Mouse (Mus musculus) neural tube, embryonic 12.5 days (tissue): ENCODE results near the gene Eif4g3. TPM values are rescaled to one million over a fixed set of nuclear protein-coding genes. Genes with fewer than 3 reads are reported as not detected.
"Not testable (repeated sequence)": the region's sequence is repeated elsewhere in the genome, so short reads cannot be mapped to it uniquely, and the experiment has no call there.

ENCODE experiments used
- ATAC-seq: fragments of 200-750 bp; cut with Nextera tagmentation; 2 replicates; pipeline ENCODE4 v1.8.0; 2017; ENCODE audit warnings: low read depth, mild to moderate bottlenecking, moderate TSS enrichment, moderate library complexity; ENCODE audit not compliant: low FRiP score
- H3K27ac ChIP-seq: fragments of 300-500 bp; sonication (generic); 2 replicates; pipeline ENCODE4 v1.5.1; 2016
- H3K27me3 ChIP-seq: fragments of 300-500 bp; sonication (generic); replicated peaks from 2 replicates; pipeline ENCODE4 v1.6.1; 2016; ENCODE audit warnings: mild to moderate bottlenecking
- H3K36me3 ChIP-seq: fragments of 300-500 bp; sonication (generic); 2 replicates; pipeline ENCODE4 v1.6.1; 2016; ENCODE audit warnings: mild to moderate bottlenecking
- H3K4me1 ChIP-seq: fragments of 300-500 bp; sonication (generic); 2 replicates; pipeline ENCODE4 v1.6.1; 2016
- H3K4me2 ChIP-seq: fragments of 300-500 bp; sonication (generic); replicated peaks from 2 replicates; pipeline ENCODE4 v1.6.1; 2016; ENCODE audit warnings: mild to moderate bottlenecking
- H3K4me3 ChIP-seq: fragments of 300-500 bp; sonication (generic); 2 replicates; pipeline ENCODE4 v1.5.1; 2016
- H3K9ac ChIP-seq: fragments of 300-500 bp; sonication (generic); 2 replicates; pipeline ENCODE4 v1.6.1; 2016; ENCODE audit warnings: mild to moderate bottlenecking
- H3K9me3 ChIP-seq: fragments of 300-500 bp; sonication (generic); 2 replicates; pipeline ENCODE4 v1.6.1; 2016; ENCODE audit warnings: mild to moderate bottlenecking
- WGBS: fragments of 180-500 bp; shearing (Covaris S2); methylation state at CpG from one replicate; pipeline ENCODE4 v1.1.7; 2016; 5-methylcytosine and 5-hydroxymethylcytosine counted together
- polyA plus RNA-seq: library from polyadenylated mRNA; unstranded; fragments of >200 nt; fragmentation: Nextera tagmentation; extraction: Ambion mirVana; gene quantifications from 2 replicates; pipeline ENCODE4 v1.2.1, GENCODE M21; 2016

The Eif4g3 gene
- polyA plus RNA-seq, 1 experiment from 2014 or later, result 60.4 TPM

DNA sequence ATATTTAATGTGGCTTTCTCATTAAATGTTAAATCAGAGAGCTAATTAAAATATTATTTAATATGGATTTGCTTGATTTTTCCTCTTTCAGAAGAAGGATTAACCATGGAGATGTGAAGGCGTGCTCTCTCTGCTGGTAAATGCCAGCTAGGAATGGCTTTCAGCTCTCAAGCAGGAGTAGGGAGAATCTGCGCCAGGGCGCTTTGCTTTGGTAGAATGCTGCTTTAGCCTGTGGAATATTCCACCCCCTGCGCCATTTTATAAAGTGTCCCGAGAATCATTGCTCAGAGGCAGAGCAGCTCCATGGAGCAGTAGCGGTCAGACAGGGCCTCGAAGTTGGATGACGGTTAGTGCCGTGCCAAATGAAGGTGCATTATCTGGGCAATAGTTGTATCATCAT lies 58.7 kb downstream of the Eif4g3 start:
- no peak for ATAC-seq
- Histone ChIP-seq H3K36me3 (peaks cover 11% of the 10 kb centered on the region), H3K4me1 (no peaks in the 10 kb centered on the region), H3K9me3 (no peaks in the 10 kb centered on the region), H3K4me3 (no peak overlapping the region), H3K27ac (no peak overlapping the region), H3K9ac (no peak overlapping the region), H3K27me3 (no peaks in the 10 kb centered on the region), H3K4me2 (no peak overlapping the region)
- 96% methylated on average over 9 of the region's 9 CpGs for WGBS

DNA sequence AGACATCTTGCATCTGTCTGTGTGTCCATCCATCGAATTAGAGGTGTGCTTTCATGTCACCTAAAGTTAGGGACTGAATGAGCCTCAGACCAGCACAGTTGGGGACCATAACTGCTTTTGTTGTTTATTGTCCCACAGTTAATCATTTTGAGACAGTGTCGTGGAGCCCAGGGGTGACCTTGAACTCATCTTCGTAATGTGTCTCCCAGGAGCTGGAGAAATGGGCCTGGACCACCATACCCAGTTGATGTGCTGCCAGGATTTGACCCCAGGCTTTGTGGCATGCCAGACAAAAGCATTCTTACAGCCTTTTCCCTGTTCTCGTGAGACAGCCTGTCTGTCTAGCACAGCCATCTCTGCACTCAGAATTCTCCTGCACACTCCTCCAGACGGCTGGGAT lies 63.8 kb downstream of the Eif4g3 start:
- Histone ChIP-seq H3K27ac (no peak overlapping the region), H3K4me3 (no peak overlapping the region), H3K9ac (no peak overlapping the region), H3K4me1 (no peaks in the 10 kb centered on the region), H3K4me2 (no peak overlapping the region), H3K27me3 (no peaks in the 10 kb centered on the region), H3K36me3 (peaks cover 17% of the 10 kb centered on the region), H3K9me3 (no peaks in the 10 kb centered on the region)
- no peak for ATAC-seq
- 61% methylated on average over 5 of the region's 5 CpGs for WGBS

DNA sequence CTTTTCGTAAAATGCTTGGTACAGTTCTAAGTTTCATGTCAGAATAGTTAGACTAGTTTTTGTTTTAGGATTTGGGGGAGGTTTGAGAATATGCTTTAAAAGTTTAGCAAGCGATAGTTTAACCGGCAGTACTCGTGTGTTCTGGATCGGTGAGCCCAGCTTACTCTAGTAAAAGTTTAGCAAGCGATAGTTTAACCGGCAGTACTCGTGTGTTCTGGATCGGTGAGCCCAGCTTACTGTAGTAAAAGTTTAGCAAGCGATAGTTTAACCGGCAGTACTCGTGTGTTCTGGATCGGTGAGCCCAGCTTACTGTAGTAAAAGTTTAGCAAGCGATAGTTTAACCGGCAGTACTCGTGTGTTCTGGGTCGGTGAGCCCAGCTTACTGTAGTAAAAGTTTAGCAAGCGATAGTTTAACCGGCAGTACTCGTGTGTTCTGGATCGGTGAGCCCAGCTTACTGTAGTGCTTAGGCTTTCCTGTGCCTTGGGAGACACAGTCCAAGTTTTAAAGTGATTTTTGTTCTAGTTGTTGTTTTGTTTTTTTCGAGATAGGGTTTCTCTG lies 64.5 kb downstream of the Eif4g3 start:
- H3K36me3 ChIP-seq, result peaks cover 20% of the 10 kb centered on the region
- not testable (repeated sequence) for H3K27me3 ChIP-seq, H3K27ac ChIP-seq, H3K9ac ChIP-seq, ATAC-seq, H3K4me3 ChIP-seq, H3K4me1 ChIP-seq, H3K4me2 ChIP-seq, H3K9me3 ChIP-seq
- WGBS, result 96% methylated on average over 22 of the region's 22 CpGs

DNA sequence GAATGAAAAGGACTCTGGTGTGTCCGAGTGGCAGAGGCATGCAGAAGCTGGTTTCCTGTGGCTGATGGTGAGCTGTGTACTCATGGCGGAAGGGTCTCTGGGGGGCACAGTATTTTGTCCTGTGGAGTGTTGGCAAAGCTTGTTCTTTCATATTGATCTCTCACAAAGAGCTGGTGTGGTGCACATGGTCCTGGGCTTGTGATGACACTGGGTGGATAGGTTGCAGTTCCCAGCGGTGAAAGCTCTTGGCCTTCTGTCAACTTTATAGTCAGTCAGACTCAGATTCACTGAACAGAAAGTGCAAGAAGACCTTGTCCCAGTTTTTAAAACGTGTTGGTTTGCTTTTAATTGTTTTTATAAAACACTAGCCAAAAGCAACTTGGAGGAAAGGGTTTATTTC lies 68.3 kb downstream of the Eif4g3 start:
- ATAC-seq, result no peak
- WGBS, result 93% methylated on average over 4 of the region's 4 CpGs
- Histone ChIP-seq H3K4me2 (no peak overlapping the region), H3K27ac (no peak overlapping the region), H3K27me3 (no peaks in the 10 kb centered on the region), H3K4me3 (no peak overlapping the region), H3K4me1 (no peaks in the 10 kb centered on the region; the same call in 1 of the 2 replicates), H3K9me3 (no peaks in the 10 kb centered on the region), H3K36me3 (peaks cover 14% of the 10 kb centered on the region), H3K9ac (no peak overlapping the region)

GRCm38 (mm10) chr4:138063372-138064265 lies 70.8 kb downstream of the Eif4g3 start:
- Histone ChIP-seq H3K4me3 (no peak overlapping the region), H3K36me3 (peaks cover 24% of the 10 kb centered on the region), H3K9me3 (no peaks in the 10 kb centered on the region), H3K4me1 (no peaks in the 10 kb centered on the region; the same call in 1 of the 2 replicates), H3K27me3 (no peaks in the 10 kb centered on the region), H3K27ac (no peak overlapping the region), H3K4me2 (no peak overlapping the region), H3K9ac (no peak overlapping the region)
- WGBS, result 77% methylated on average over 7 of the region's 7 CpGs
- no peak for ATAC-seq

DNA sequence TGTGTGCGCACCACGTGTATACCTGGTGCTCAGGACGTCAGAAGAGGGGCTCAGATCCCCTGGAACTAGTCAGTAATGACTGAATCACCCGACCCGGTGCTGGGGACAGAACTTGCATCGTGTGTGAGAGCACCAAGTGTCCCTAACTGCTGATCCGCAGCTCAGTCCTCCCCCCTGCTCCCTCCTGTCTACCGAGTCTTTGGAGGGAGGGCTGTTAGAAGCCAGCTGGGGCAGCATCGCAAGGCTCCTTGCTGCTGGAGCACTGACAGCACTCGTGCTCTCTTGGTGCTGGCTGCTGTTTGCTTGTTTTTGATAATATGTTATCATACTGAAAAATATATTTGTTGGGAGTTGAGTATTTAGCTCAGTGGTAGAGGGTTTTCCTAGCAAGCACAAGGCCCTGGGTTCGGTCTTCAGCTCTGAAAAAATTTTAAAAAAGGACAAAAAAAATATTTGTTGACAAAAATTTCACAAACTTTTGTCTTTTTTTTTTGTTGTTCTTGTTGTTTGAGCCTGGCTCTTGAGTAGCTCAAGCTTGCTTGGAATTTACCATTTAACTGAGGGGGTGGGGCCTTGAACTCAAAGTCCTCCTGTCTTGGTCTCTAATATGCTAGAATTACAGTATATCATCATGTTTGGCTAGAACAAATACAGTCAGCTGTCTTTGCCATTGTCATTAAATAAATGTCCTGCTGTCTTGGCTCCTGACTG lies 72.2 kb downstream of the Eif4g3 start:
- no peaks in the 10 kb centered on the region for H3K9me3 ChIP-seq
- H3K27me3 ChIP-seq, result no peaks in the 10 kb centered on the region
- no peak overlapping the region for H3K9ac ChIP-seq
- no peak overlapping the region for H3K27ac ChIP-seq
- H3K4me3 ChIP-seq, result no peak overlapping the region
- 87% methylated on average over 11 of the region's 11 CpGs for WGBS
- no peak for ATAC-seq
- no peak overlapping the region for H3K4me2 ChIP-seq
- no peaks in the 10 kb centered on the region; the same call in 1 of the 2 replicates for H3K4me1 ChIP-seq
- H3K36me3 ChIP-seq, result peaks cover 30% of the 10 kb centered on the region

GRCm38 (mm10) chr4:138065593-138066169 lies 72.9 kb downstream of the Eif4g3 start:
- 87% methylated on average over 4 of the region's 4 CpGs for WGBS
- Histone ChIP-seq H3K4me2 (no peak overlapping the region), H3K27me3 (no peaks in the 10 kb centered on the region), H3K9ac (no peak overlapping the region), H3K9me3 (no peaks in the 10 kb centered on the region), H3K36me3 (peaks cover 36% of the 10 kb centered on the region), H3K4me3 (no peak overlapping the region), H3K4me1 (no peaks in the 10 kb centered on the region; the same call in 1 of the 2 replicates), H3K27ac (no peak overlapping the region)
- no peak for ATAC-seq

- WGBS, result 91% methylated on average over 7 of the region's 7 CpGs
These were observed 73.6 kb downstream of the Eif4g3 start for GRCm38 (mm10) chr4:138066421-138066820.

DNA sequence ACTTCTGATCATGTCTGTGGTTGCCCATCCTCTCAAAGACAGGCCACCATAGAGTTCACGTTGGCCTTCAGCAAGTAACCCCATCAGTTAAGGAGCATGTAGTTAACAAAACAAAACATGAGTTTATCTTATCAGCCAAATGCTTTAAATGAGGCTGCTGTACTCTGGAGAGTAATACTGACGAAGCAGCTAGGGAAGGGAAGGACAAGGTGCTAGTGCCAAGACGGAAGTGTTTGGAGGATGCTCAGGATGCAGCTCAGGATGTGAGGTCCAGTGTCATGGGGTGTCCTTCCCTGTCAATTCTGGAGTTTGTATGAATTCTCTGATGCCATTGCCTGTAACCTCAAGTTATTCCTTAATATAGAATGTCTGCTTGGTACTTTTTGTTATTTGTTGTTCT lies 75.0 kb downstream of the Eif4g3 start:
- no peak for ATAC-seq
- Histone ChIP-seq H3K27me3 (no peaks in the 10 kb centered on the region), H3K36me3 (peaks cover 35% of the 10 kb centered on the region), H3K27ac (no peak overlapping the region), H3K9ac (no peak overlapping the region), H3K4me2 (no peak overlapping the region), H3K4me3 (no peak overlapping the region), H3K9me3 (no peaks in the 10 kb centered on the region), H3K4me1 (no peaks in the 10 kb centered on the region; the same call in 1 of the 2 replicates)
- 88% methylated on average over 3 of the region's 3 CpGs for WGBS

More at GRCm38 (mm10) chr4:138066421-138066820, 73.6 kb downstream of the Eif4g3 start:
- H3K9ac ChIP-seq, result no peak overlapping the region
- ATAC-seq, result no peak
- no peaks in the 10 kb centered on the region for H3K9me3 ChIP-seq
- H3K4me1 ChIP-seq, result no peaks in the 10 kb centered on the region; the same call in 1 of the 2 replicates
- H3K36me3 ChIP-seq, result peaks cover 38% of the 10 kb centered on the region
- no peak overlapping the region for H3K4me2 ChIP-seq
- H3K27me3 ChIP-seq, result no peaks in the 10 kb centered on the region
- H3K27ac ChIP-seq, result no peak overlapping the region
- no peak overlapping the region for H3K4me3 ChIP-seq

- no peak overlapping the region for H3K9ac ChIP-seq
- H3K27me3 ChIP-seq, result no peaks in the 10 kb centered on the region
- ATAC-seq, result no peak
- H3K27ac ChIP-seq, result no peak overlapping the region
- H3K9me3 ChIP-seq, result no peaks in the 10 kb centered on the region
- H3K4me1 ChIP-seq, result no peaks in the 10 kb centered on the region; the same call in 1 of the 2 replicates
- H3K36me3 ChIP-seq, result peaks cover 35% of the 10 kb centered on the region
- 90% methylated on average over 2 of the region's 2 CpGs for WGBS
- no peak overlapping the region for H3K4me3 ChIP-seq
- H3K4me2 ChIP-seq, result no peak overlapping the region
These were observed 75.8 kb downstream of the Eif4g3 start for GRCm38 (mm10) chr4:138068598-138068997.

- peaks cover 35% of the 10 kb centered on the region for H3K36me3 ChIP-seq
- ATAC-seq, result no peak
- 94% methylated on average over 4 of the region's 4 CpGs for WGBS
These were observed 76.5 kb downstream of the Eif4g3 start for GRCm38 (mm10) chr4:138069371-138069770.

DNA sequence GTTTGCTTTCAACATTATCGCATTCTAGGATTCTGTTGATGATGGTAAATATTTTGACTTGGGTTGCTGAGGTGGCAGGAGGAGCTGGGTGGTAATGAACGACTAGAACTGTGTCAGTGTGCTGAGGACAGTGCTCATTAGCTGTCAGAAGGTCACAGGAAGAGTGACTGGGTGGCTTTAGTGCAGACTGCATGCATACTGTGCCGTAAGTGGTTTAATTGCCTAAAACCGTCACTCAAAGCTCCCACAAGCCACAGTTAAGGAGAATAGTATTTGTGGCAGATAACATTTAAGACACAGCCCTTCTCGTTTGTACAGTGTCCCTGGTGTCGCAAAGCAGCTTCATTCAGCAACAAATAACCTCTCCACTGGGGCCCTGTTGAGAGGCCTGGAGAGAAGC lies 78.7 kb downstream of the Eif4g3 start:
- no peaks in the 10 kb centered on the region for H3K27me3 ChIP-seq
- 63% methylated on average over 6 of the region's 6 CpGs for WGBS
- peaks cover 30% of the 10 kb centered on the region for H3K36me3 ChIP-seq
- ATAC-seq, result no peak
- H3K9me3 ChIP-seq, result no peaks in the 10 kb centered on the region
- no peak overlapping the region for H3K4me3 ChIP-seq
- no peak overlapping the region for H3K9ac ChIP-seq
- no peak overlapping the region for H3K4me2 ChIP-seq
- no peaks in the 10 kb centered on the region for H3K4me1 ChIP-seq
- no peak overlapping the region for H3K27ac ChIP-seq

More at GRCm38 (mm10) chr4:138069371-138069770, 76.5 kb downstream of the Eif4g3 start:
- Histone ChIP-seq H3K4me2 (no peak overlapping the region), H3K27me3 (no peaks in the 10 kb centered on the region), H3K9me3 (no peaks in the 10 kb centered on the region), H3K4me3 (no peak overlapping the region), H3K27ac (no peak overlapping the region), H3K4me1 (no peaks in the 10 kb centered on the region), H3K9ac (no peak overlapping the region)
